Mouse (Mus musculus): ENCODE measurements around the gene Cnr1.

The Cnr1 gene

DNA sequence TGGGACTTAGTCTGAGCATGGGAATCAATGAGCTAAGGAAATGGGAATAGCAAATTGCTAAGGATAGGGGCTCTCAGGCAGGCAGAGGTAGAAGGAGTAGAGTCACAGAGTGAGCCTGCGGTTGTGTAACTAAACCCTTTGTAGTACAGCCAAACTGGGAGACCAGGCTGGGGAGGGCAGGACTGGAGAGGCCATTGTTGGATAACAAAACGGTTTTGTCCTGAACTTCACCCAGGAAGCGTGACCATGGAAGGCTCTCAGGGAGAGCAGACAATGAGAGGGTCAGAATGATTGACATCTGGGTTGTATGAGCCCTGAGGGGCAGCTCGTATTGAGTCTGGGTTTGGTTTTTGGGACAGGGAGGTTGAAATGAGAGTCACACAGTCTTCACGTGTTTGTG, 17.2 kb downstream of the Cnr1 start:
- no peak for DNase-seq

GRCm38 (mm10) chr4:33943936-33944335, 19.5 kb downstream of the Cnr1 start:
- DNase-seq = no peak

- no peak for DNase-seq
These were observed 21.3 kb downstream of the Cnr1 start for GRCm38 (mm10) chr4:33945742-33946141.

- no peak for DNase-seq
These were observed 23.2 kb downstream of the Cnr1 start for GRCm38 (mm10) chr4:33947584-33947983.

DNA sequence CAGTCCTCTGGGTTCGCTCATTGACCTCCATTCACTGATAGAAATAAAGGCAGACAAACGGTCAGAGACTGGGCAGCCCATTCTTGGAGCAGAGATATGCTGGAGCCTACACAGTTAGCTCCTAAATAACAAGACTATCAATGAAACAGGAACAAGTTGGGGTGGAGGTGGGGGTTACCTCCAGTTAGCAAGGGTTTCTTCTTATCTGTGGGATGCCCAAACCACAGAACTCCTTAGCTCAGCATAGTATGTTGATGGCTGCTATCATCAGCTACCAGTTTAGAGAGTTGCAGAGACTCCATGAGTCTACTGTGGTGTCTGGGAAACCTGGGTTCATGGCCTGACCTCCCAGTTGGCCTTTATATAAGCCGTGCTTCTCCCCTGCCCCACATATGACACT, 33.0 kb downstream of the Cnr1 start:
- no peak for DNase-seq

DNA sequence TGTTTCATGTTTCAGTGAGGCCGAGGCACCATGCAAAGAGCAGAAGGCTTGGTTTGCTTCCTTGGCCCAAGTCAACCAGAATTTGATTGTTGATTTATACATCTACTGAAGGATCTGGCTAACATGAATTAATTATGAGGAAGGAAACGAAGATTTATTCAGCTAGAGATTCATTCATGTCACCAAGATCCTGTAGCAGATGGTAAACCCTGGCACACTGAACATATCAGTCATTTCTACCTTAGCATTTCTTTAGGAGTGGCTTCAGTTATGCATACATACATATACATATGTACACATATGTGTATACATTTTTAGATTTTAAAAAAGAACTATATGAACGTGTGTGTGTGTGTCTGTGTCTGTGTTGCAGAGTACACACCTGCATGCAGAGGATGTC, 34.1 kb downstream of the Cnr1 start:
- no peak for DNase-seq

DNA sequence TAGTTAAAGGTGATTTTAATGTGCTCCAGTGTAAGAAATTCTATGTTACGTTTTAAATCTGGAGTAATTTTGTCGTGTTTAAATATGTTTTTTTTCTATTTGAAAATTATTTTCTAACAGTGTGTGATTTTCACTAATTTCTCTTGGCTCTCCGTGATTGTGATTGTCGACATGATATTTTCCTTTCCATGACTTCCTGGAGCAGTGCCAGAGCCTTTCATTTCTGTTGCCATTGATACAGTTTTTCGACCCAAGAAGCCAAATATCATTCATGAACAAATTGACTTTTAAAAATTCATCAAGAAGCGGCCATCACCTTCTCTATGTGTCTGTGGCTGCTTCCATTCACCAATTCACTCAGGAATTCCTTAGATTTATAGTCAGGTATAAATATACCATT, 35.4 kb downstream of the Cnr1 start:
- DNase-seq = no peak

- DNase-seq = no peak
These were observed 46.3 kb downstream of the Cnr1 start for GRCm38 (mm10) chr4:33970726-33971125.

DNA sequence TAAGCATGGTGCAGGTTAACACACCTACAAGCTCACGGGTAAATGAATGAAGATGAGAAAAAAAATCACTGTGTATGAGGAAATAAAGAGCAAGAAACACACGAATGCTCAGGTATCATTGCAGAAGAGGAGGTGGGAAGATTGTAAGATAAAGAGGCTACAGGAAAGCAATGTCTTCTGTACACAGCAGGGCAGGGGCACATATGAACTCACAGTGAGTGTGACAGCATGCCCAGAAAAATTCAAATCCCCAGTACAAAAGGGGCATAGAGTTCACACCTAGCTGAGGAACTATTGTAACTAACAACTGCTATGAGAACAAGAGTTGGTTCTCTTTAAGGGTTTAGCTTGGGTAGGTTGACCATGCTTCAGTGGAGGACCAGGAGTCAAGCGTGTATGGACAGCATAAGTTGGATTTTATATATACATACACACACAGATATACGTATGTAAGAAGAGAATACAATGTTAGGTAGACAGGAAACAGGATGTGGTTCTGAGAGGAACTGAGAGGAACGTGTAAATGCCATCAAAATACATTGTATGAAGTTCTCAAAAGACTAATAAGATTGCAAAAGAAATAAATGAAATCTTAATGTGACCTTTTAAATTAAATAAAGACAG, 64.2 kb downstream of the Cnr1 start:
- no peak for DNase-seq

GRCm38 (mm10) chr4:33992687-33993086, 68.3 kb downstream of the Cnr1 start:
- DNase-seq = no peak

DNA sequence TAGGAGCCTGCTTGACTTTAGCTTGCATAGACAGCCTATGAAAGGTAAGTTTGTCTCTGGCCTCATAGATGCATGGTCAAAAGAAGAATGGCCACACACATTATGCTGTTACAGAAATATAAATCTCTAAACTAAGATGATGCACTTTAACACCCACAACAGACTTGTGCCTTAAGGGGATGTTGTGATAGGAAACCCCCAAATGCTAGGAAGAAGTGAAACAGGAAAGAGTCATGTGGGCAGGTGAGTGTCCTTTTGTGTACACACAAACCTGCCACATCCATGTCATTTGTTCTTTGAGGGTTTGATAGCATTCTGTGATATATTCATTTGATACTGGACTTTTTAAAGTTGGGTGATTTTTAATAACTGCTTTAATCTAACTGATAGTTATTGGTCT, 72.0 kb downstream of the Cnr1 start:
- no peak for DNase-seq
